Mouse (Mus musculus) gastrocnemius, postnatal 14 days (tissue): ENCODE results near the gene Pxmp2. TPM values are rescaled to one million over a fixed set of nuclear protein-coding genes. Genes with fewer than 3 reads are reported as not detected.
A peak's percentile ranks its signal among the peaks of the same experiment; 100 is the strongest.

ENCODE experiments used
- DNase-seq: peaks from one replicate; pipeline ENCODE4 v3.0.0; 2021; ENCODE audit warnings: mixed read lengths
- intact Hi-C: fragments of 180-260 bp; cut with DNase I; formaldehyde crosslinking; loops from one replicate; pipeline ENCODE4 v1.15.1; 2025; ENCODE audit warnings: low total_unique reads
- long read RNA-seq, 2 experiments: library from polyadenylated mRNA; stranded (forward); transcript quantifications; one replicate each; pipeline ENCODE4 v2.0.0; 2021
- total RNA-seq, 2 experiments: library from RNA; stranded (reverse); gene quantifications; 2 replicates each; pipeline ENCODE4 v1.2.3; 2021

Gene Pxmp2
- 10 to 100 TPM; 28.5 to 37.3 TPM for total RNA-seq
- long read RNA-seq, experiment 1, transcript Pxmp2-201 (5 exons, 1,041 nt), result major isoform, 40 of 45 reads
- long read RNA-seq, experiment 1, partial matches to known transcripts, result 1 of 45 reads
- long read RNA-seq, experiment 1, other reads (novel, unspliced or antisense), result 4 of 45 reads
- long read RNA-seq, experiment 2, transcript Pxmp2-201 (5 exons, 1,041 nt), result major isoform, 37 of 42 reads
- long read RNA-seq, experiment 2, partial matches to known transcripts, result 0 of 42 reads
- long read RNA-seq, experiment 2, other reads (novel, unspliced or antisense), result 5 of 42 reads

GRCm38 (mm10) chr5:110285770-110286445 lies at the start of gene Pxmp2, which contains the start of gene Pole:
Pxmp2 (minus strand) TSS chr5:110286186.
Pole (plus strand) TSS chr5:110286306.
- intact Hi-C loops, result no loop called here

GRCm38 (mm10) chr5:110330508-110330907 lies 44.5 kb upstream of the Pxmp2 start:
- intact Hi-C loops, result no loop called here
- DNase-seq, result no peak

More at GRCm38 (mm10) chr5:110285770-110286445, at the start of gene Pxmp2, which contains the start of gene Pole:
- DNase-seq, result peak; percentile 92

DNA sequence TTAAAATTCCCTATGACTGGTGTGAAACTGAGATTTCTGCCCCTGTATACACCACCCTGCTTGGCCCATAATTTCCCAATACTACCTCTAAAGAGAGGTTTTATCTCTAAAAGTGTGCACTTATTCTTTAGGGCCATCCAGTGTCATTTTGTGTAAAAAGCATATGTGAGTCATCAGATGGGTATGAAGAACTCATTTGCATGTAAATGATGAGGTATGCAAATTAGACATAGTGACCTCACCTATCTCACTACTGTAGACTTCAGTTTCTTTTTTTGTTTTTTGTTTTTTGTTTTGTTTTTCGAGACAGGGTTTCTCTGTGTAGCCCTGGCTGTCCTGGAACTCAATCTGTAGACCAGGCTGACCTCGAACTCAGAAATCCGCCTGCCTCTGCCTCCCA lies 27.1 kb upstream of the Pxmp2 start:
- intact Hi-C loops, result no loop called here
- DNase-seq, result no peak

GRCm38 (mm10) chr5:110308861-110309260 lies 22.9 kb upstream of the Pxmp2 start:
- intact Hi-C loops, result no loop called here
- no peak for DNase-seq

- DNase-seq, result no peak
These were observed 14.6 kb upstream of the Pxmp2 start for GRCm38 (mm10) chr5:110300591-110300990.

DNA sequence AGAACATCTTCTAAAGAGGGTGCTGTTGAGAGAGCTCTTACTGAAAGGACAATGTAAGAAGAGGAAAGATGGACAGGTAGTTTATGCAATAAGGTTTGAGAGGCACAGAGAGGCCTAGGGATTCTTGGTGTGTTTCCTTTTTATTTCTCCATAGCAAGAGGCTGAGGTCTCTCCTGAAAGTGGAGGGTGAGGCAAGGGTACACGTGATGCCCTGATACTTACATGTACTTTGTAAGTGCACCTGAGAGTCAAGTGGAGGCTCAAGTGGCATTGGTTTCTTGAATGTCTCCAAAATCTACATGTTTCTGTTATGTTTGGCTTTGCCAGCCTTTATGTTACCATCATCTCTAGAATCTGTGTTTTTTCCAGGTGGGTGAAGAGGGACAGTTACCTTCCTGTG lies 10.7 kb upstream of the Pxmp2 start:
- intact Hi-C loops, result no loop called here
- no peak for DNase-seq

More at GRCm38 (mm10) chr5:110300591-110300990, 14.6 kb upstream of the Pxmp2 start:
- intact Hi-C loops, result no loop called here

DNA sequence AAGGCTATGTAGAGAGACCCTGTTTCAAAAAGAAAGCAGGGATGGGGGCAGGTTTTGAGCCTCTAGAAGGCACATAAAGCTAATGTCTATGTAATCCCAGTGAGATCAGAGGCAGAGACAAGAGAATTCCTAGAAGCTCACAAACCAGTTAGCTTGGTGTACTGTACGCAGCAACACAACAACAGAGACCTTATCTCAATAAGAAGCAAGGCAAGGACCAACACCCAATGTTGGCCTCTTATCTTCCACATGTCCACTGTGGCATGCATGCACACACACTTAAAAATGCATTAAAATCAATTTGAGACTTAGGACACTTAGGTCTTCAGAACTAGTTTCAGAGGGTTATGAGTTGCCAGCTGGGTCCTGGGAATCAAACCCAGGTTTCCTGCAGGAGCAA lies 5.7 kb upstream of the Pxmp2 start:
- intact Hi-C loops, result no loop called here

GRCm38 (mm10) chr5:110287084-110287475 lies 1.1 kb upstream of the Pxmp2 start:
- intact Hi-C loops, result no loop called here
- DNase-seq, result no peak

More for the DNA sequence above, 5.7 kb upstream of the Pxmp2 start:
- no peak for DNase-seq

DNA sequence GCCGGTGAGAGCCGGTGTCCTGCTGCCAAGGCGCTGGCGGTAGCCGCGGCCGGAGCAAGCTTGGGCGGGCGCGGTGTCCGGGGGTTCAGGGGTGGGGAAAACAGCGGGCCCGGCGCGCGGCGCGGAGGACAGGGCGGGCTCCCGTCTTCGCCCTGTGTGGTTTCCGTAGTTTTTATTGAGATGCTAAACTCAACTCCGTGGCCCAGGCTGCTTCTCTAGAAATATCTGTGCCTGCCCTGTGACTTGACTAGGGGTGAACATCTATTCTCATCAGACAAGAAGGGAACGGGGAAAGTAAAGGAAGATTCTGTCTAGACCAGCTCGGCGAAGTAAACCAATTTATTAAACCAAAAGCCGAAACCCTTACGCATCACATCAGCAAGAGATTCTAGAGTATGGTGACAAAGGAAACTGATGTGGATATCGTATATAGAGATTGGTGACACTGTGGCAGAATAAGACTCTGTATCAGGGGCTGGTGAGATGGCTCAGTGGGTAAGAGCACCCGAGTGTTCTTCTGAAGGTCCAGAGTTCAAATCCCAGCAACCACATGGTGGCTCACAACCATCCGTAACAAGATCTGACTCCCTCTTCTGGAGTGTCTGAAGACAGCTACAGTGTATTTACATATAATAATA lies 579 bp upstream of the Pxmp2 start:
- intact Hi-C loops, result no loop called here
- DNase-seq, result no peak

DNA sequence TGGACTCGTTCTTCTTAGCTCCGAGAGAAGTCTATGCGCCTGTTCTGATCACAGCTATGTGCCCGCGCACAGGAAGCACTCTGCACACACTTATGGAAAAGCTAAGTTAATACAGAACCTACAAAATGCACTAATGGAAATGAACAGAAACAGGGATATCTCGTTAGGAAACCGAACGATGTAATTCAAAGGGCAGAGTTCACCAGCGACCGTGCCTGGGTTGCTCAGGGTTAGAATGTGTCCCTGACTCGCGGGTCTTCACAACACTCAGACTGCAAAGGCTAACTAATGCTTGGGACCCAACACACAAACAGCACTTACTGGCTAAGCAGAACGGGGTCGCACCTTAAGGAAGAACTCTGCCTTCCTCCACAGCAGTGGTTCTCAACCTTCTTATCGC lies 830 bp downstream of the Pxmp2 start:
- DNase-seq, result no peak

DNA sequence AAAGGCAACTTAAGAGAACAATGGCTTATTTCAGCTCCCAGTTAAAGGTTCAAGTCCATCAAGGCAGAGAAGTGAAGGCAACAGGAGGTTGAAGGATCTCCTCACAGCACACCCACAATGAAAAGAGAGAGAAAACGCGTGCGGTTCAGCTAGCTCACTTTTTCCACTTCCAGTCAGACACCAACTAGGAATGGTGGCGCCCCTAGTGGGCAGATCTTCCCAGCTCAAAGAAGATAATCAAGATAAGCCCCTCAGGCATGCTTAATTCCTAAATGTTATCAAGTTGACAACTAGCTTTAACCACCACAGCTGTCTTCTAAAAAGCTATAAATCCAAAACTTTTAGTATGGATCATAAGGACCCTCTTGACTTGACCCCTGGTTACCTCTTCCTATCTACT lies 1.4 kb downstream of the Pxmp2 start:
- intact Hi-C loops, result no loop called here
- DNase-seq, result peak; percentile 67

More for the DNA sequence above, 830 bp downstream of the Pxmp2 start:
- intact Hi-C loops, result no loop called here

DNA sequence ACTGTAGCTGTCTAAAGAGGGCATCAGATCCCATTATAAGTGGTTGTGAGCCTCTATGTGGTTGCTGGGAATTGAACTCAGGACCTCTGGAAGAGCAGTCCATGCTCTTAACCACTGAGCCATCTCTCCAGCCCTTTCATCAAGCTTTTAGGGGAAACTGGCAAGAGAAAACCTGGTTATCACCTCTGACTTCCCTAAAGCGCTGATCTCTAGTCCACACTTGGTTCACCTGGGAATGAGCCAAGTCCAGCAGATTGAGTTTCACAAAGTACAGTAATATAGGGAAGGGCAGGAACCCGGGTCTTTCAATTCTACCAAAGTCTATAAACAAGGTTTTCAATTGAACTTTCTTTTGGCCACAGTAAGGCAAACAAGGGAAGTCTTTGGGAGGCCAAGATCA lies 4.0 kb downstream of the Pxmp2 start:
- intact Hi-C loops, result no loop called here
- no peak for DNase-seq

- intact Hi-C loops, result no loop called here
- DNase-seq, result no peak
These were observed 9.1 kb downstream of the Pxmp2 start for GRCm38 (mm10) chr5:110276910-110277309.

GRCm38 (mm10) chr5:110276391-110276790 lies 9.6 kb downstream of the Pxmp2 start:
- intact Hi-C loops, result no loop called here
- no peak for DNase-seq

DNA sequence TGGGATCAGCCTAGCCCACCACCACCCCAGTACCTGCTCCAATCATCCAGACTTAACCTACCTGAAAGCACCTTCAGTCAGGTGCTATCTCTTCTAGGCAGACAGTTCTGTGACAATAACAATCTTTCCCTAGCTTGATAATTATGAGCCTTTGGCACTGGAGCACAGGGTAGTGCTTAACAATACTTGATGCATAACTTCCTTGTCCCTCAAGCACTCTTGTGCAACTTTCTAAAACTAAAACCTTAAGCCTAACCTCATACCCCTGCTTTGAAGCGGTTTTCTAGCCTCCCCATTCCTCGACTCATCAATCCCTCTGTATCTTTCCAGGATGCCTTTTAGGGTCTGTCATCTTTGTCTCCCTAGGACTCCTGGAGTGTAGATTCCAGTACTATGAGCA lies 11.1 kb downstream of the Pxmp2 start:
- intact Hi-C loops, result no loop called here

GRCm38 (mm10) chr5:110274147-110274546 lies 11.8 kb downstream of the Pxmp2 start:
- no peak for DNase-seq
- intact Hi-C loops, result no loop called here

More for the DNA sequence above, 11.1 kb downstream of the Pxmp2 start:
- DNase-seq, result no peak

- intact Hi-C loops, result no loop called here
- no peak for DNase-seq
These were observed 15.7 kb downstream of the Pxmp2 start for GRCm38 (mm10) chr5:110270242-110270641.

DNA sequence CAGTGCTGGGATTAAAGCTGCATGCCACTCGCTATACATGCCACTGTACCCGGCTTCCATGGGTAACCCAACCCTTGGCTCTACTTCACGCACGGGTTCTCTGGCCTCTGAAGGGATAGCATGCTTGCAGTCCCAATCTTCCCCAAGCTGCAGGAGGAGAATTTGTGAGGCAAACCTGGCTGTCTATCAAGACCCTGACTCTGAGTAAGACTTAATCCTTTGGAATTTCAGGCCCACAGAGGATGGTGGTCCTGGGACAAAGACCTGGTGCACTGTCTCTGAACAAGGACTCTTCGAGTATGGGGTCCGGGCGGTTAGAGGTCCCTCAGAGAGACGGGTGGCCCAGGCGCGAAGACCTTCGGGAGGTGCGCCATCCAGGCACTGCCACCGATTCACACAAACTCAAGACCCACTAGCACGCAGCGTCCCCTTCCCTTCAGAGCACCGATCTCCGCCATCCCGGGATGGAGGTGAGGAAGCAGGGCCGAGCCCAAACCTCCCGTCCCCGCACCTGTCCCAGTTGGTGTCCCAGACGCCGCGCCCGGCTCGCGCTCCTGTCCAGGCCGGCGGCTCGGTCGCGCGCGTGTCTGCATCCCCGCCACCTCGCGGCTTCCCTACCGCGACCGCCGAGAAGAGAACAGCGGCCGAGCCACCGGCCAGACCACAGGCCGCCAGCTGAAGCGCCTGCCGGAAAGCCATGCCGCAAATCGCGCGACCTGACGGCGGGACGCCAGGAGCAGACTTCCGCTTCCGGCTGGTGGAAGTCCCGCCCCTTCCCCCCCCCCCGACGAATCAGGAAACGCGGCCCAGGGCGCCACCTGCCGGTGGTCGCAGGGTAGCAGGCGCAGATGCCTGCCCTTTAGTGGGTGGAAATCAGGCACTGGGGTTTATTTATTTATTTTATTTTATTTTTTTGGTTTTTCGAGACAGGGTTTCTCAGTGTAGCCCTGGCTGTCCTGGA lies 16.6 kb downstream of the Pxmp2 start, which contains the start of gene Pgam5:
Gene Pgam5 (minus strand): TSS at position 773 of the 961 bp plus-strand sequence.
- DNase-seq, result peak; percentile 95
- intact Hi-C loops, result no loop called here

DNA sequence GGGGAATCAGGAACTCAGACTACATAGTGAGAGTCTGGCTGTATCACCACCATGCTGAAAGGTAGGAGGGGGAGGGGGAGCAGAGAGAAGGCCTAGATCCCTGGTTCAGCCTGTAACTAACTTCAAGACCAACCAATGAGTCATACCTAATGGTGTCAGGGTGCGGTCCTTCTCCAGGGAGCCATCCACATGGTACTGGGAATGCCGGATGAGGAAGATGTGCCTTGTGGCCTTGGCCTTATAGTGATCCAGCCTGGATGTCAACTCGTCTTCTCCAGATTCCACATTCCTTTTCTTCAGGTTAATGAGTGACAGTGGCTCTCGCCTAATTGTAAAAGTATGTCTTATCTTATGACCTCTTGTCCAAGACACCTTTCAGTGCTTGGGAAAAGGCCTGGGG lies 19.0 kb downstream of the Pxmp2 start:
- DNase-seq, result no peak
- intact Hi-C loops, result no loop called here
